Mouse (Mus musculus) brain, embryonic 18.5 days (tissue): ENCODE measurements around the gene Mpz.
A peak's percentile ranks its signal among the peaks of the same experiment; 100 is the strongest.

Experiments used
- DNase-seq: peaks from one replicate; pipeline ENCODE4 v3.0.0-alpha.2; 2012; ENCODE audit warnings: low read depth, low spot score

Mpz gene

GRCm38 (mm10) chr1:171149974-171150760 lies at the start of gene Mpz, which contains the start of gene Sdhc:
TSS of gene Mpz (plus strand) at chr1:171150711.
TSS of gene Sdhc (minus strand) at chr1:171150603.
- DNase-seq: peak; percentile 86

GRCm38 (mm10) chr1:171101033-171101432 lies 49.5 kb upstream of the Mpz start:
- no peak for DNase-seq

- DNase-seq: peak; percentile 62
Observed at GRCm38 (mm10) chr1:171101733-171102546, 48.6 kb upstream of the Mpz start.

GRCm38 (mm10) chr1:171102547-171103177 lies 47.8 kb upstream of the Mpz start:
- DNase-seq: peak; percentile 76

GRCm38 (mm10) chr1:171103179-171103840 lies 47.2 kb upstream of the Mpz start:
- DNase-seq: no peak

GRCm38 (mm10) chr1:171105226-171105625 lies 45.3 kb upstream of the Mpz start:
- no peak for DNase-seq

- no peak for DNase-seq
Observed at GRCm38 (mm10) chr1:171109620-171110019, 40.9 kb upstream of the Mpz start.

- DNase-seq: no peak
Observed at GRCm38 (mm10) chr1:171110659-171111019, 39.9 kb upstream of the Mpz start.

- peak; percentile 88 for DNase-seq
Observed at GRCm38 (mm10) chr1:171111020-171111780, 39.3 kb upstream of the Mpz start.

- DNase-seq: no peak
Observed at GRCm38 (mm10) chr1:171111781-171112575, 38.5 kb upstream of the Mpz start.

GRCm38 (mm10) chr1:171112986-171113385 lies 37.5 kb upstream of the Mpz start:
- DNase-seq: no peak

GRCm38 (mm10) chr1:171113873-171114299 lies 36.6 kb upstream of the Mpz start, which contains the start of gene Cfap126:
TSS of gene Cfap126 (plus strand) at chr1:171113918.
- DNase-seq: no peak

- no peak for DNase-seq
Observed at GRCm38 (mm10) chr1:171116280-171116679, 34.2 kb upstream of the Mpz start.

GRCm38 (mm10) chr1:171118269-171118684 lies 32.2 kb upstream of the Mpz start:
- peak; percentile 69 for DNase-seq

- DNase-seq: no peak
Observed at GRCm38 (mm10) chr1:171118996-171119395, 31.5 kb upstream of the Mpz start.

- DNase-seq: no peak
Observed at GRCm38 (mm10) chr1:171119405-171119804, 31.1 kb upstream of the Mpz start.

- DNase-seq: no peak
Observed at GRCm38 (mm10) chr1:171120893-171121292, 29.6 kb upstream of the Mpz start.

GRCm38 (mm10) chr1:171121839-171122238 lies 28.7 kb upstream of the Mpz start:
- DNase-seq: no peak

- DNase-seq: no peak
Observed at GRCm38 (mm10) chr1:171122932-171123331, 27.6 kb upstream of the Mpz start.

- DNase-seq: no peak
Observed at GRCm38 (mm10) chr1:171124398-171124797, 26.1 kb upstream of the Mpz start.
